Mouse (Mus musculus) heart, adult 2 months (tissue): ENCODE data around the gene Tcf21.

Experiments
- CTCF ChIP-seq: fragments of 200-600 bp; IDR thresholded peaks from 2 replicates; pipeline ENCODE4 v1.8.1; 2022; ENCODE audit warnings: antibody characterized with exemption, mild to moderate bottlenecking, moderate library complexity
- EP300 ChIP-seq: fragments of 200-500 bp; IDR thresholded peaks from 2 replicates; pipeline ENCODE4 v1.6.1; 2011; ENCODE audit warnings: low read depth, low read length, control low read depth; ENCODE audit not compliant: insufficient read depth
- POLR2A ChIP-seq: fragments of 200-500 bp; IDR thresholded peaks from 2 replicates; pipeline ENCODE4 v1.6.1; 2011; ENCODE audit warnings: mild to moderate bottlenecking, low read depth, low read length, control low read depth; ENCODE audit not compliant: insufficient read depth

DNA sequence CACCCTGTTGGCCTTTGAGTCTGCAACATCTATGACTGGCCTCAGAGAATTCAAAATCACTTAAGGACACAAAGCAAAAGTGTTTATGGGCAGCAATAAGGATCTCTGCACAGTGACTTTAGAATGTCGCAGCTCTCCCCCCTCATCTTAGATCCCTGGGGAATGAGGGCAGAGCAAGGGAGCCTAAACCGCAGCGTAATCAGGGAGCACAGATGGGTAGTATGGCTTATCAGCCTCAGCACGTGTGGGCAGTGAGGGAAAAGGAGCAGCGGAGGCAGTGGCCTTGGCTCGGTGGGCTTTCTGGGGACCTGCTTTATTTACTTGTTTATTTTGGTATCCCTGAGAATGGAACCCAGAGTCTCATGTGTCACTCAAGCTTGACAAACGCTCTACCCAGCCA, 34.4 kb upstream of the Tcf21 start:
- TF ChIP-seq CTCF (no peak), EP300 (no peak), POLR2A (no peak)
